Mouse (Mus musculus) thymus, postnatal 10 days (tissue): ENCODE measurements around the gene Hras.
A peak's percentile ranks its signal among the peaks of the same experiment; 100 is the strongest.

Experiments used
- DNase-seq, 2 experiments: peaks; one replicate each; pipeline ENCODE4 v3.0.0; 2021; ENCODE audit warnings: low spot score in 2 of 2

Hras gene

GRCm38 (mm10) chr7:141193948-141194347 is at the start of gene Hras, which contains the start of gene Lrrc56:
TSS of gene Hras (minus strand) at chr7:141194005.
TSS of gene Lrrc56 (plus strand) at chr7:141194157.
- peak; percentile 97 to 98 for DNase-seq

GRCm38 (mm10) chr7:141231551-141231950 is 37.7 kb upstream of the Hras start:
- no peak for DNase-seq

- no peak for DNase-seq
These were observed 37.3 kb upstream of the Hras start for GRCm38 (mm10) chr7:141231111-141231510.

- DNase-seq = no peak
These were observed 36.8 kb upstream of the Hras start for GRCm38 (mm10) chr7:141230570-141230969.

GRCm38 (mm10) chr7:141229702-141230101 is 35.9 kb upstream of the Hras start:
- DNase-seq = no peak

GRCm38 (mm10) chr7:141228279-141229067 is 34.7 kb upstream of the Hras start, which contains the start of gene Phrf1:
TSS of gene Phrf1 (plus strand) at chr7:141228784.
- DNase-seq = peak; percentile 89 to 97

- no peak for DNase-seq
These were observed 34.0 kb upstream of the Hras start for GRCm38 (mm10) chr7:141227796-141228195.

- DNase-seq = no peak
These were observed 32.7 kb upstream of the Hras start for GRCm38 (mm10) chr7:141226535-141226934.

- DNase-seq = no peak
These were observed 29.0 kb upstream of the Hras start for GRCm38 (mm10) chr7:141222696-141223215.

GRCm38 (mm10) chr7:141222126-141222467 is 28.3 kb upstream of the Hras start:
- no peak for DNase-seq

- peak; percentile 88 for DNase-seq
These were observed 27.7 kb upstream of the Hras start for GRCm38 (mm10) chr7:141221249-141222125.

GRCm38 (mm10) chr7:141220377-141220776 is 26.6 kb upstream of the Hras start:
- DNase-seq = no peak

GRCm38 (mm10) chr7:141219558-141220099 is 25.8 kb upstream of the Hras start:
- no peak for DNase-seq

GRCm38 (mm10) chr7:141218557-141219133 is 24.8 kb upstream of the Hras start:
- no peak for DNase-seq

GRCm38 (mm10) chr7:141218141-141218540 is 24.3 kb upstream of the Hras start:
- DNase-seq = no peak

GRCm38 (mm10) chr7:141217343-141218013 is 23.7 kb upstream of the Hras start:
- no peak for DNase-seq

GRCm38 (mm10) chr7:141216894-141217293 is 23.1 kb upstream of the Hras start:
- DNase-seq = no peak

- peak; percentile 39 to 55 for DNase-seq
These were observed 22.3 kb upstream of the Hras start for GRCm38 (mm10) chr7:141215880-141216733.

GRCm38 (mm10) chr7:141215101-141215879 is 21.5 kb upstream of the Hras start, which contains the start of gene Rassf7:
TSS of gene Rassf7 (plus strand) at chr7:141215860.
- DNase-seq = peak; percentile 94 to 96
